Comparison of ENCODE assay signal across 12 mouse cellular contexts in the genomic region with DNA sequence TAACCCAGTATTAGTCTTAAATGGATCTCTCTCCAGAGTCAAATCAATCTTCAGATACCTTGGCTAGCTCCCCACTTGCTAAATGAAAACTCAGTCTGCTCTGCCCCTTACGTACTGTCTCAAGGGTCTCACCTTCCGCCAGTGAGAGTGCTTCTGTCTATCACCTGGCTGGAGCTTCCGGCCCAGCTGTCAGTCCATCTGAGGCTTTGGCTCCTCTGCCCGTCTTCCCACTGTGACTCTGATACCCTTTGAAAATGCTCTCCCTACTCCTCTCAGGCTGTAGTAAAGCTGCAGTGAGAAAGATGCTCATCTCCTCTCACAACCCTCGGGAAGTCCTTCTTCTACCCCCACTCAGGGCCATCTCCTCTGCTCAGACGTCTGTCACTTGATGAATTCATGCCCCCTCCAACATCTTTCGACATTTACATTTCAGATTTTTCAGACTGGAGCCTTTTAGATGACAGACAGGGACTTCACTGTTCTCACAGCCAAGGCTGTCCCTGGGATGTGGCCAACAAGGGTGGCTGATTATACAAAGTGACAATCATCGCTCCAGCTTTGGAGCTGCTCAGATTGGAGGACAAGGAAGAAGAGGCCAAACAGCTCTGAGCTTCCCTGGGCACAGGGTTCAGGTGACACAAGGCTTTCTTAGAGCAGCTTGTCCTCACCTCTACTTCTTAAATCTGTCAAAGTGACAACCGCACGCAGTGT.
DNase-seq lines count a peak whose midpoint lies in the region; ATAC-seq lines count a peak whose summit lies in the region.
"Had no signal": no experiment of that assay in that cellular context is flagged by ENCODE, and none has a peak within 500 bp of the region (broad histone marks: within the 10 kb centered on the region; RNA-seq: fewer than 3 reads in every experiment).

No protein-coding gene starts in this region.

- no peaks in the 10 kb centered on the region for H3K36me3 ChIP-seq in kidney, embryonic 15.5 days

- no peaks in the 10 kb centered on the region for H3K9me3 ChIP-seq in kidney, embryonic 15.5 days (replicated peaks)

- no peak overlapping the region for H3K9ac ChIP-seq in kidney, embryonic 15.5 days

- peak overlapping the region; percentile 33; the same call in 1 of the 2 replicates for H3K27ac ChIP-seq in kidney, embryonic 15.5 days

- H3K4me2 ChIP-seq in kidney, embryonic 15.5 days = no peak overlapping the region
- H3K4me2 ChIP-seq: liver, embryonic 11.5 days had no signal

- intact Hi-C loops in left cerebral cortex, postnatal 10 days (cut with DNase I) = loop anchor here (10.0 kb wide), 1 partner anchor 106 kb away; no protein-coding TSS in a partner anchor

- DNase-seq in kidney, postnatal 14 days = no peak
- peak; percentile 76 to 79 for DNase-seq in cerebellum, postnatal 25 days
- DNase-seq in left cerebral cortex, postnatal 10 days (ENCODE audit: extremely low spot score in 1 of 2, low spot score in 2 of 2) = peak; percentile 64 to 67
- no peak for DNase-seq in thymus, postnatal 10 days (ENCODE audit: low spot score in 2 of 2)
- DNase-seq in adrenal gland, postnatal 14 days = no peak
- no peak for DNase-seq in yolk sac, embryonic 10.5 days (ENCODE audit: low spot score)
- DNase-seq: gastrocnemius, postnatal 14 days; kidney, adult 2 months had no signal

- no peak for ATAC-seq in kidney, embryonic 15.5 days (replicated peaks; ENCODE audit: low FRiP score)
- peak; percentile 70 for ATAC-seq in cerebellum, adult (ENCODE audit: insufficient number of reproducible peaks, low FRiP score, low TSS enrichment)
- ATAC-seq: CD4-positive, CD25-positive, alpha-beta regulatory T cell, adult 4 months had no signal

- H3K4me1 ChIP-seq in kidney, embryonic 15.5 days = peaks cover 72% of the 10 kb centered on the region

- WGBS in kidney, embryonic 15.5 days = 61% methylated on average over 10 of the region's 10 CpGs

- H3K27me3 ChIP-seq in kidney, embryonic 15.5 days = no peaks in the 10 kb centered on the region

- no peak overlapping the region for H3K4me3 ChIP-seq in kidney, embryonic 15.5 days (replicated peaks)

Comparison
In these comparisons a context has a peak if more than half of its experiments do, and no peak if none do; other contexts are left out.
1. DNase-seq: peak in cerebellum, postnatal 25 days (2 of 2) and left cerebral cortex, postnatal 10 days (2 of 2); none in kidney, postnatal 14 days (single experiment), thymus, postnatal 10 days (0 of 2), adrenal gland, postnatal 14 days (single experiment) and yolk sac, embryonic 10.5 days (single experiment).